Mouse (Mus musculus): ENCODE measurements around the gene Nicn1. TPM values are rescaled to one million over a fixed set of nuclear protein-coding genes. Genes with fewer than 3 reads are reported as not detected.

Gene Nicn1
- 36.5 and 49.6 TPM in 2 replicates for polyA plus RNA-seq (2011; ENCODE audit: insufficient read length, low read depth, missing spikeins)

DNA sequence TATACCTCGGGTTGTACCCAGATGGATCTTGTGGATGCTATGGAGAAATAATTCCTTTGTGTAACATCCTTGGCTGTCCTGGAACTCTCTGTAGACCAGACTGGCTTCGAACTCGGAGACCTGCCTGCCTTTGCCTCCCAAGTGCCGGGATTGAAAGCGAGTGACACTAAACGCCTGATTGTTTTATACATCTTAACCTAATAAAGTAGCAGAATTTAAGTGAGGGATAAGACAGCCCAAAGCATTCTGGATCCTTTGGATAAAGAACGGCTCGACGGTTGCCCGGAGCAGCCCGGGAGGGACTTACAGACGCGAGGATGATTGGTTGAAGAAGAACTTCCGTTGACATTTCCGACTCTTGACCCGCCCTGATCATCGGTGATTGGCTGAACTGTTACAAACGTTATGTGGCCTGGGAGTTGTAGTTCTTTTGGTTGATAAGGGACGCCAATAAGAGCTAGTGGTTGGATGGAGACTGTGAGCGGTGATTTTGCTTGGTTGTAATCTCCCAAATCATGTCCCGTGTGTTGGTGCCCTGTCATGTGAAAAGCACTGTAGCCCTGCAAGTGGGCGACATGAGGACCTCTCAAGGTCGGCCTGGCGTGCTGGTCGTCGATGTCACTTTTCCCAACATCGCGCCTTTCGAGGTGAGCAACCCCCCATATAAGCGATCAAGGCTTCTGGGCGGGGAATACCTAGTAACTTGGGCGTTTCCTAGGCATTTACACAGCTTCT lies at the start of gene Nicn1:
Gene Nicn1 (plus strand): TSS at position 414 of the 735 bp plus-strand sequence.
- peaks cover 3% of the 10 kb centered on the region for H3K4me1 ChIP-seq (ENCODE audit: control insufficient read depth, insufficient read depth, low read length)
- TF ChIP-seq CTCF (IDR thresholded peaks at IDR 0.05; ENCODE audit: borderline replicate concordance, insufficient read depth, low read length) (no peak), POLR2A (IDR thresholded peaks at IDR 0.05; ENCODE audit: low read depth, low read length) (peak; percentile 61; the same call in 1 of the 2 replicates)
- peak within 1 kb of the TSS; percentile 63 for H3K27ac ChIP-seq (ENCODE audit: insufficient read depth, low read length)
- peak within 1 kb of the TSS; percentile 67 for H3K4me3 ChIP-seq (ENCODE audit: insufficient read depth, low read length)

DNA sequence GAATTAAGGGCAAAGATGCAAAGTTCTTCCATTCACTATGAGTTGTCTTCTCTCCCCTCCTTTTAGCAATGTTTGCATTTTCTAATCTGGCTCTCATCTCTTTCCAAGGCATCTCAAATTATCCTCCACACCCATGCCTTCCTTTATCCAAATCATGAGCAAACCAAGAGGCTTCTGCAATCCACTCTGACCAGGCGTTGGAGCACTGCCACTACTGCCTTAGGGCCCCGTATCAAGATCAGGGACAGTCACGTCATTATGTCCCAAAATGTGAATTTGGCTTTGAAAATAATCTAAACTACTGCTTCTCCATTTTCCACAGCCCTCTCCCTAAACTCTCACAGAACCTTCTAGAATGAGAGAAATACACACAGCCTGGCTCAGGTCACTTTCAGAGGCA lies 45.7 kb upstream of the Nicn1 start:
- Histone ChIP-seq H3K4me1 (ENCODE audit: control insufficient read depth, insufficient read depth, low read length) (peaks cover 6% of the 10 kb centered on the region; the same call in 1 of the 2 replicates), H3K4me3 (ENCODE audit: insufficient read depth, low read length) (no peak overlapping the region), H3K27ac (ENCODE audit: insufficient read depth, low read length) (no peak overlapping the region)
- TF ChIP-seq CTCF (IDR thresholded peaks at IDR 0.05; ENCODE audit: borderline replicate concordance, insufficient read depth, low read length) (no peak), POLR2A (IDR thresholded peaks at IDR 0.05; ENCODE audit: low read depth, low read length) (no peak)

DNA sequence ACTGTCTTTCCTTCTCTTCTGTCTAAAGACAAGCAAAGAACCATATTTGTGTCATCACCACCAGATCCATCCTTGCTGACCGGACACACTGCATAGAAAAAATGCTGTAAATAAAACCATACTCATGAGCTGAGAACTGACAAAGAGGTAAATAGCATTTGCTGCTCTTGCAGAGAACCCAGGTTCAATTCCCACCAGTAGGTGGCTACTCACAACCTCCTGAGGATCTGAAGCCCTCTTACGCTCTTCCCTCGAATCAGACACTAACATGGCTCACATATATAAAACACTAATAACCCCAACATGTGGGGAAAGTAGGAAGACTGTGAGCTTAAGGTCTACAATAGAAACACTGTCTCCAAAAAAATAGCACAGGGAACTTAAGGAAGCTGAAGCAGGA lies 45.2 kb upstream of the Nicn1 start:
- no peak overlapping the region for H3K4me3 ChIP-seq (ENCODE audit: insufficient read depth, low read length)
- H3K4me1 ChIP-seq (ENCODE audit: control insufficient read depth, insufficient read depth, low read length), result 0 out of 2 replicates have a peak, but pooled peaks cover 4% of the 10 kb centered on the region
- H3K27ac ChIP-seq (ENCODE audit: insufficient read depth, low read length), result no peak overlapping the region
- TF ChIP-seq POLR2A (IDR thresholded peaks at IDR 0.05; ENCODE audit: low read depth, low read length) (no peak), CTCF (IDR thresholded peaks at IDR 0.05; ENCODE audit: borderline replicate concordance, insufficient read depth, low read length) (no peak)

DNA sequence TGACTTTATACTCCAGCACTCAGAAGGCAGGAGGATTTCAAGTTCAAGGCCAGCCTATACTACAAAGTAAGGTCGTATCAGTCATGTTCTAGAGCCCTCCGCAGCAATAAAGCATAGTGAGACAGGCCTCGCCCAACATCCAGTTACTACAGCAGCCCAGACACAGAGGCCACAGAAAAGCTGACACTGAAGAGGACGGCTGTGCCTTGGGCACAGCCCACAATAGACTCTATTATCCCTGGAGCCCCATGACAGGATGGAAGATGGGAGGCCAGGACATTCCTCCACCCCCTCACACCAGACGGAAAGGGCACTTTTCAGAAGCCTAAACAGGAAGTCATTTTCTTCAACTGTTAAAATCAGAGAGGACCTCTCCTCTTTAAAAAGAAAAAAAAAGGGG lies 41.3 kb upstream of the Nicn1 start:
- no peaks in the 10 kb centered on the region for H3K4me1 ChIP-seq (ENCODE audit: control insufficient read depth, insufficient read depth, low read length)
- H3K4me3 ChIP-seq (ENCODE audit: insufficient read depth, low read length), result no peak overlapping the region

DNA sequence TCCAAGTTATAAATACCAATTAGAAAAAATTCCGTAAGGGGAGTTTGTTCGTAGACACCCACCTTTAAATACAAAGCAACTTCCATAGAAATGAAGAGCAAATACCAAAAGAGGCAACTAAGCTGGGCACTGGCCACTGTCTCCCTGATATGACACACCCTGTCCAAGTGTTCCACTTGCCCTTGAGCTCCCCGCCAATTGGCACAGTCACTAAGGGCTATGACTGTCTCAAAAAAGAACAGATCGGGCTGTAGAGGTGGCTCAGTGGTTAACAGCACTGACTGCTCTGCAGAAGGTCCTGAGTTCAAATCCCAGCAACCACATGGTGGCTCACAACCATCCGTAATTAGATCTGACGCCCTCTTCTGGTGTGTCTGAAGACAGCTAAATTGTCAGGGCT lies 38.4 kb upstream of the Nicn1 start:
- TF ChIP-seq CTCF (IDR thresholded peaks at IDR 0.05; ENCODE audit: borderline replicate concordance, insufficient read depth, low read length) (no peak), POLR2A (IDR thresholded peaks at IDR 0.05; ENCODE audit: low read depth, low read length) (no peak)
- Histone ChIP-seq H3K4me3 (ENCODE audit: insufficient read depth, low read length) (no peak overlapping the region), H3K4me1 (ENCODE audit: control insufficient read depth, insufficient read depth, low read length) (no peaks in the 10 kb centered on the region), H3K27ac (ENCODE audit: insufficient read depth, low read length) (no peak overlapping the region)

More for the DNA sequence above, 41.3 kb upstream of the Nicn1 start:
- TF ChIP-seq CTCF (IDR thresholded peaks at IDR 0.05; ENCODE audit: borderline replicate concordance, insufficient read depth, low read length) (no peak), POLR2A (IDR thresholded peaks at IDR 0.05; ENCODE audit: low read depth, low read length) (no peak)
- H3K27ac ChIP-seq (ENCODE audit: insufficient read depth, low read length), result no peak overlapping the region

DNA sequence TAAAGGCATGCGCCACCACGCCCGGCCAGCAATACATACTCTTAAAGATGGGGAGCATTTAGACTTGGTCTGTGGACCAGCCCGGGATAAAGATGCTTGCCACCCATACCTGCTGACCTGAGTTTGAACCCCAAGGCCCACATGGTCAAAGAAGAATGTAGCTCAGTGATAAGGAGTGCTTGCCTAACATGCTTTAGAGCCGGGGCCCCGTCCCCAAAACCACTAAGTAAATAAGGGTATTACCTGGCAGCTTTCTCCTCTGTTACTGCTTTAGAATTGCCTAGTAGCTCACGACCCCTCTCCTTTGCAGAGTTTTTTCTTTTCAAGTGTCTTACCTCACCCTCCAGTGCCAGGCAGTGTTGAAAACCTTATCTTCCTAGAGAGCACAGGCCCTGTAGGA lies 37.5 kb upstream of the Nicn1 start:
- no peak overlapping the region for H3K27ac ChIP-seq (ENCODE audit: insufficient read depth, low read length)
- H3K4me3 ChIP-seq (ENCODE audit: insufficient read depth, low read length), result no peak overlapping the region
- no peaks in the 10 kb centered on the region for H3K4me1 ChIP-seq (ENCODE audit: control insufficient read depth, insufficient read depth, low read length)
- TF ChIP-seq POLR2A (IDR thresholded peaks at IDR 0.05; ENCODE audit: low read depth, low read length) (no peak), CTCF (IDR thresholded peaks at IDR 0.05; ENCODE audit: borderline replicate concordance, insufficient read depth, low read length) (no peak)

DNA sequence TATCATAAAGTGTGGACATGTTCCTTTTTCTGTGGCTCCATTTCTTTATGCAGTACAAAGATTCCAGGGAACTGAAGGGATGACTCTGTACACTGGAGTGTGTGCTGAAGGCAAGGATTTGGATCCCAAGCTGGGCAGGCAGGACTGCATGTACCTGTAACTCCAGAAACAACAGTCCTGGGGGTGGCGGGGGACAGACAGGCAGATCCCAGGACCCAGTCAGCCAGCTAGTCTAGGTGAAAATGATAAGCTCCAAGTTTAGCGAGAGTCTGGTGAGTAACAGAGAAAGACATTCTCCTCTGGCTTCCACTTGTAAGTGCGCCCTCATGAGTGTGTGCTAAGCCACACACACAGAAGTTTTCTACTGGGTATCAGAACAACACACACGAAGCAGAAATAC lies 29.7 kb upstream of the Nicn1 start:
- TF ChIP-seq POLR2A (IDR thresholded peaks at IDR 0.05; ENCODE audit: low read depth, low read length) (no peak), CTCF (IDR thresholded peaks at IDR 0.05; ENCODE audit: borderline replicate concordance, insufficient read depth, low read length) (no peak)
- H3K27ac ChIP-seq (ENCODE audit: insufficient read depth, low read length), result no peak overlapping the region
- H3K4me3 ChIP-seq (ENCODE audit: insufficient read depth, low read length), result no peak overlapping the region
- peaks cover 13% of the 10 kb centered on the region for H3K4me1 ChIP-seq (ENCODE audit: control insufficient read depth, insufficient read depth, low read length)

DNA sequence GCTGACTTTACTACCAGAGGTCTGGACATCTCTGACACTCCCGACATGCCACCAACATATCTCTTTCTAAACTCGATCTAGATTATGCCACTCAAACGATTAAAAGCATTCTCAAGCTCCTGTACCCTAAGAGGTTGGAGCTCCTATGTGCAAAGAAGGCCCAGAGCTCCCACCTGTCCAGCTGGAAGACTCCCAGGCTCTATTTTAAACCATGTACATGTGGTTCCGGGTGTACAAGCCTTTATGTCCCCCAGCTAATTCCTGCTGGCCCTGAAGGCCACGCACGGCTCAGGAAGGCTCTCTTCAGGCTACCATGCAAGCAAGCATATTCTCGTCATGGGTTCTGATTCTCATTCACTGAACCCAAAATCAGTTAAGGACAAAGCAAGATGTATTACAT lies 28.4 kb upstream of the Nicn1 start:
- H3K4me1 ChIP-seq (ENCODE audit: control insufficient read depth, insufficient read depth, low read length), result peaks cover 13% of the 10 kb centered on the region
- peak overlapping the region; percentile 97; the same call in 1 of the 2 replicates for H3K4me3 ChIP-seq (ENCODE audit: insufficient read depth, low read length)
- no peak for TF ChIP-seq CTCF (IDR thresholded peaks at IDR 0.05; ENCODE audit: borderline replicate concordance, insufficient read depth, low read length)
- no peak for TF ChIP-seq POLR2A (IDR thresholded peaks at IDR 0.05; ENCODE audit: low read depth, low read length)
- H3K27ac ChIP-seq (ENCODE audit: insufficient read depth, low read length), result no peak overlapping the region

DNA sequence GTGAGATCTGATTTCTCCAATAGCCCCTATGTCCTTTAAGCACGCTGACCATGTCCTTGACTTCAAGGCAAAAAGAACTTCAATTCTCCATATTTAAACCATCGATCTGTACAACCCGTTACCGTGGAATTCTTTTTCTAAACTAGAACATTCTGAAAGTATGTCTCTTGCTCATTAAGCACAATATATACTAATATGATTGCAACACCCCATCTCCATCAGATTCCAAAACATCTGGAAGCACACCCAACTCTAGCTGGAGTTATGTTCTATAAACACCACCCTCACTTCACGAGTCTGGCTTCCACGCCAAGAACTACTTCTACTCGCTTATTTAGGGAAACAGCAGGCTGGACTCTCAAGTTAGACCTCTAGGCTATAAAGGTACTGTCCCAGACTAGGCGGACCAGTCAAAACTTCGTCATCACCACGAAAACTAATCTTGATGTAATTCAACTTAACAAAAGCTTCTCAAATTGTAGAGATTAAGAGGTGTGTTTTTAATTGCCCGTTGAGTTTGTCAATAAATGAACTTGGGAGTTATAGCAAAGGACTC lies 27.7 kb upstream of the Nicn1 start:
- Histone ChIP-seq H3K27ac (ENCODE audit: insufficient read depth, low read length) (peak overlapping the region; percentile 73), H3K4me1 (ENCODE audit: control insufficient read depth, insufficient read depth, low read length) (peaks cover 13% of the 10 kb centered on the region), H3K4me3 (ENCODE audit: insufficient read depth, low read length) (peak overlapping the region; percentile 97)
- no peak; the same call in 1 of the 2 replicates for TF ChIP-seq POLR2A (IDR thresholded peaks at IDR 0.05; ENCODE audit: low read depth, low read length)
- TF ChIP-seq CTCF (IDR thresholded peaks at IDR 0.05; ENCODE audit: borderline replicate concordance, insufficient read depth, low read length), result no peak

DNA sequence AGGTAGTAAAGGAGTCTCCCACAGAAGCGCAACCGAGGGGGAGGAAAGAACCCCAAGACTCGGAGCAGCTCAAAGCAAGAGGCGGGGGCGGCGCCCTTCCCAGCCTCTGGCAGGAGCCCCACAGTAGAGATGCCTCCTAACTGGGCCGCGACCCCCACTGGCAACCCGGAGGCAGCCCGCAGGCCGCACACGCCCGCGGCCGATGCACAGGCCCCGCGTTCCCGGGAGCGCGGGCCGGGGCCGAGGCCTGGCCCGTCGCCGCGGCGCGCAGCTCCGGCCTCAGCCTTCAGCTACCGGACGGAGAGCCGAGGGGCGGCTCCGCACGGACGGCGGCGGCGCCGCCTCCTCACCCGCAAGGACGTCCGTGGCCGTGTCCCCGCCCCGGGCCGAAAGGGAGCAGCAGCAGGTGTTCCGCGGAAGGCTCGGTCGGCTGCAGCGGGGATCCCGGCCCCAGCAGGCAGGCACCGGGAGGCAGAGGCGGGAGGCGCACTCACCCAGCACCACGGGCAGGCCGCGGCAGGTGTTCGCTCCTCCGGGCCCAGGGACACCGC lies 27.0 kb upstream of the Nicn1 start:
- TF ChIP-seq POLR2A (IDR thresholded peaks at IDR 0.05; ENCODE audit: low read depth, low read length) (no peak), CTCF (IDR thresholded peaks at IDR 0.05; ENCODE audit: borderline replicate concordance, insufficient read depth, low read length) (no peak)
- Histone ChIP-seq H3K4me3 (ENCODE audit: insufficient read depth, low read length) (peak overlapping the region; percentile 97), H3K27ac (ENCODE audit: insufficient read depth, low read length) (peak overlapping the region; percentile 73), H3K4me1 (ENCODE audit: control insufficient read depth, insufficient read depth, low read length) (peaks cover 13% of the 10 kb centered on the region)
